Mouse (Mus musculus) gastrocnemius, postnatal 25 days (tissue): ENCODE data around the gene Evc2. TPM values are rescaled to one million over a fixed set of nuclear protein-coding genes. Genes with fewer than 3 reads are reported as not detected.

Experiments
- DNase-seq: peaks from one replicate; pipeline ENCODE4 v3.0.0; 2022
- total RNA-seq, 2 experiments: library from RNA; stranded (reverse); gene quantifications; 1 replicate in 1 of 2; 2 replicates in 1 of 2; pipeline ENCODE4 v1.2.3; 2021

Evc2 gene
- total RNA-seq, 2 experiments from 2014 or later, result 8.2 to 9.2 TPM

DNA sequence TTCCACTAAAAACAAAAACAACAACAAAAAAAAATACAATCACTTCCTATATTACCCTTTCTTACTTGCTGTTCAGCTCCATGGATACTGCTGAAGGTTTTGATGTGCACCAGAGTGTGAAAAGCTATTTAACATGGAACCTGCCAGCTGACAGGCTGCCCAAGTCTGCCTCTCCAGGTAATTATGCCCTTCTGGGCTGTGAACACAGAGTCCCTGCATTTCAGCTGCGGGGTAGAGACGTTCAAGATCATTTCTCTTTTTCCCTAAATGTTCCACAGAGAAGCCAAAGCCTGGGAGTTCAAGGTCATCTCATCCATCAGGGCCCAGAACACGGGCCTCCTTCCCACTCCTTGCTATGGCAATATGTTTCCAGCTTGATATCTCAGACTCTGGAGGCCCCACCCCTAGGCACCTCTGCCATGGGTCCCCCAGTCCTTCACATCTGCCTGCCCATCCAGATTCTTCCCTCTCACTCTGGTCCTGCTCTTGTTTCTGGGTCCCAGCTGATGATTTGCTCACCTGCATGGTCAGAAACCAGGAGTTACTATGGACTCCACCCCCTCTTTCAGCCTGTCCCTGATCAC is 133.8 kb downstream of the Evc2 start:
- no peak for DNase-seq

Other genes starting within 250 kb of the Evc2 start
- gene Crmp1, start 96.6 kb upstream of the Evc2 start, total RNA-seq, result under 1 TPM in 1 of 2 experiments, not detected in 1; 0.19 TPM
- 10 to 100 TPM; 29.2 to 30.5 TPM for gene Evc, start 1.6 kb upstream of the Evc2 start, total RNA-seq